Mouse (Mus musculus) kidney, adult 2 months (tissue): ENCODE measurements around the gene Epn1.

Experiments
- CTCF ChIP-seq: fragments of 200-500 bp; conservative IDR thresholded peaks from 2 replicates; pipeline ENCODE4 v1.5.1; 2011; ENCODE audit warnings: low read depth, mild to moderate bottlenecking, control low read depth, low read length, moderate library complexity, mixed read lengths; ENCODE audit not compliant: insufficient read depth, insufficient read length
- POLR2A ChIP-seq: fragments of 200-500 bp; IDR thresholded peaks from one replicate; pipeline ENCODE4 v1.6.1; 2011; ENCODE audit warnings: low read depth, low read length, control low read depth

DNA sequence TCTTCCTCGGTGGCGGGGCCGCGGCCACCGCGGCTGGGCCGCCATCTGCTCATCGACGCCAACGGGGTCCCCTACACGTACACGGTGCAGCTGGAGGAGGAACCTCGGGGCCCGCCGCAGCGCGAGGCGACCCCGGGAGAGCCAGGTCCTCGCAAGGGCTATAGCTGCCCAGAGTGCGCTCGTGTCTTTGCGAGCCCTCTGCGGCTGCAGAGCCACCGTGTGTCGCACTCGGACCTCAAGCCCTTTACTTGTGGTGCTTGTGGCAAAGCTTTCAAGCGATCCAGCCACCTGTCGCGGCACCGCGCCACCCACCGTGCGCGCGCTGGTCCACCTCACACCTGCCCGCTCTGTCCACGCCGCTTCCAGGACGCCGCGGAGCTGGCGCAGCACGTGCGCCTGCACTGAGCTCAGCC, 27.1 kb upstream of the Epn1 start:
- TF ChIP-seq POLR2A (no peak), CTCF (no peak)
